Mouse (Mus musculus) liver, adult 2 months (tissue): ENCODE results near the gene Cox5b.

ENCODE experiments used
- CTCF ChIP-seq: fragments of 200-500 bp; IDR thresholded peaks from 2 replicates; pipeline ENCODE4 v1.5.1; 2011; ENCODE audit warnings: low read depth, low read length, control low read depth
- POLR2A ChIP-seq: fragments of 200-500 bp; IDR thresholded peaks from 2 replicates; pipeline ENCODE4 v1.6.1; 2011; ENCODE audit warnings: low read length, control low read depth; ENCODE audit not compliant: insufficient read depth; ENCODE audit errors: extremely low read depth

GRCm38 (mm10) chr1:36665934-36666333, 25.3 kb upstream of the Cox5b start:
- TF ChIP-seq POLR2A (no peak), CTCF (no peak)
